In the genomic region with DNA sequence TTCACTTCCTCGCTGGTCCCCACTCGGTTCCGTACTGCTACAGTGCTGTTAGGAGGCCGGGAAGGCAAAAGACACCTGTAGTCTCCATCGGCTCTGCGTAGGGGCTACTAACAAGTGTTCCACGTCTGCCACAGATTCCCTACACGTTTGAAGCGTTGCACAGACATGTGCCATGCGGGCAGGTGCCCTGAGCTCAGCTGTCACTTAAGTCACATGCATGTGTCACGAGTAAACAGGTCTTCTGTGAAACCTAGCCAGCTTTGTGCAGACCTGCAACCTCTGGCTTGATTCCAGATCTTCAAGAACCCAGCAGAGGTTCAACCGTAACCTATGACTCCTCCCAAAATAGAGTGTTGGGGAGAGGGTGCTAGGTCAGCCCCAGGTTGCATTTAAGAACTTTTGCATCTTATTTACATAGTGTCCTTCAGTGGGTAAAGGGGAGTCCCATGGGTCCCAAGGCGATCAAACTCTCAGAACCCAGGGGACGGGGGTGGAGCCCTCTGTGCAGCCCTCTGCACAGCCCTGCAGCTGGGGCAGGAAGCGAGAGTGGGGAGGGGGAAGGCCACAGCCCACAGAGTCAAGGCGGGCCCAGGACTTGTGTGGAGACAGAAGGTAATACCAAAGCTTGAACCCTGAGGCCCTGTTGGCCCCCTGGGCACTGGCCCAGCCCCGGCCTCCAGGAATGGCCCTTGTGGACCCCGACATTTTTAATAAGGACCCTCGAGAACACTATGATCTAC, we compare ENCODE assay signal across 8 mouse cellular contexts. TPM values are rescaled to one million over a fixed set of nuclear protein-coding genes. Genes with fewer than 3 reads are reported as not detected.
A peak's percentile ranks its signal among the peaks of the same experiment; 100 is the strongest.
DNase-seq lines count a peak whose midpoint lies in the region; ATAC-seq and TF ChIP-seq lines count a peak whose summit lies in the region.

No protein-coding gene starts in this region.

- H3K4me1 ChIP-seq in limb, embryonic 10.5 days: peaks cover 27% of the 10 kb centered on the region
- peaks cover 28% of the 10 kb centered on the region for H3K4me1 ChIP-seq in midbrain, embryonic 10.5 days
- peaks cover 7% of the 10 kb centered on the region; the same call in 1 of the 2 replicates for H3K4me1 ChIP-seq in stomach, postnatal 0 days (replicated peaks; ENCODE audit: control insufficient read depth, insufficient read depth)

- peak overlapping the region; percentile 71 for H3K9ac ChIP-seq in stomach, postnatal 0 days (ENCODE audit: low read length)

- ATAC-seq in stomach, postnatal 0 days (ENCODE audit: low FRiP score, low TSS enrichment): peak; percentile 50

- H3K4me2 ChIP-seq in stomach, postnatal 0 days (replicated peaks; ENCODE audit: low read depth): peak overlapping the region; percentile 73

- H3K36me3 ChIP-seq in limb, embryonic 10.5 days: peaks cover 27% of the 10 kb centered on the region
- H3K36me3 ChIP-seq in midbrain, embryonic 10.5 days: peaks cover 27% of the 10 kb centered on the region
- H3K36me3 ChIP-seq in stomach, postnatal 0 days (ENCODE audit: control insufficient read depth, insufficient read depth, low read length): peaks cover 12% of the 10 kb centered on the region

- H3K9me3 ChIP-seq in limb, embryonic 10.5 days (replicated peaks): no peaks in the 10 kb centered on the region
- H3K9me3 ChIP-seq in midbrain, embryonic 10.5 days (replicated peaks): no peaks in the 10 kb centered on the region
- H3K9me3 ChIP-seq in stomach, postnatal 0 days (ENCODE audit: control insufficient read depth, low read length): no peaks in the 10 kb centered on the region

- peak overlapping the region; percentile 83 for H3K4me3 ChIP-seq in limb, embryonic 10.5 days
- peak overlapping the region; percentile 88 for H3K4me3 ChIP-seq in midbrain, embryonic 10.5 days
- peak overlapping the region; percentile 52 for H3K4me3 ChIP-seq in stomach, postnatal 0 days (ENCODE audit: low read depth, low read length)

- WGBS in limb, embryonic 10.5 days: 16% methylated on average over 19 of the region's 19 CpGs
- WGBS in midbrain, embryonic 10.5 days: 17% methylated on average over 19 of the region's 19 CpGs
- WGBS in stomach, postnatal 0 days: 11% methylated on average over 19 of the region's 19 CpGs

- no peak for TF ChIP-seq EP300 in stomach, postnatal 0 days (optimal IDR thresholded peaks at IDR 0.05)

- H3K27me3 ChIP-seq in limb, embryonic 10.5 days (ENCODE audit: low read depth, poor library complexity, severe bottlenecking): no peaks in the 10 kb centered on the region
- H3K27me3 ChIP-seq in midbrain, embryonic 10.5 days (ENCODE audit: low read depth, poor library complexity, severe bottlenecking): no peaks in the 10 kb centered on the region
- no peaks in the 10 kb centered on the region for H3K27me3 ChIP-seq in stomach, postnatal 0 days (ENCODE audit: control insufficient read depth, insufficient read depth, low read length)

- TF ChIP-seq CTCF in stomach, postnatal 0 days (IDR thresholded peaks at IDR 0.05; ENCODE audit: low read depth): no peak

- DNase-seq in adrenal gland, postnatal 10 days: peak; percentile 30
- DNase-seq in adrenal gland, postnatal 25 days: no peak
- peak; percentile 46 for DNase-seq in MEL-GATA-1-ER (ENCODE audit: extremely low read depth, low read depth)
- peak; percentile 26 to 53 for DNase-seq in heart, adult 9 months (ENCODE audit: low spot score in 2 of 2)
- no peak for DNase-seq in limb, embryonic 10.5 days (ENCODE audit: low spot score)
- DNase-seq in midbrain, embryonic 10.5 days (ENCODE audit: low spot score): no peak
- DNase-seq in stomach, postnatal 0 days (ENCODE audit: low spot score): peak; percentile 27
- DNase-seq in right cerebral cortex, postnatal 4 days: no peak

- peak overlapping the region; percentile 88 for H3K27ac ChIP-seq in limb, embryonic 10.5 days
- H3K27ac ChIP-seq in midbrain, embryonic 10.5 days (replicated peaks): peak overlapping the region; percentile 84
- H3K27ac ChIP-seq in stomach, postnatal 0 days (replicated peaks): peak overlapping the region; percentile 88

RNA-seq across cellular contexts. Expression of gene Map4k1, which starts 0.6 kb away (rescaled TPM):
- 1 to 10 TPM; 3.3 to 4.9 TPM for total RNA-seq in adrenal gland, postnatal 10 days (2021)
- total RNA-seq in adrenal gland, postnatal 25 days (2021): 1.1 and 1.4 TPM in 2 replicates
- polyA plus RNA-seq in limb, embryonic 10.5 days (2016; fragmentation: Nextera tagmentation; extraction: Ambion mirVana): 18.9 and 19.4 TPM in 2 replicates
- polyA plus RNA-seq in midbrain, embryonic 10.5 days (2016; fragmentation: Nextera tagmentation; extraction: Ambion mirVana): 7.9 and 11.4 TPM in 2 replicates
- 3.0 and 3.6 TPM in 2 replicates for polyA plus RNA-seq in stomach, postnatal 0 days (2015; fragmentation: Nextera tagmentation; extraction: Ambion mirVana)

RNA-seq across cellular contexts. Expression of gene Eif3k, which starts 0.8 kb away (rescaled TPM):
- 100 to 1,000 TPM; 240 to 250 TPM for total RNA-seq in adrenal gland, postnatal 10 days (2021)
- total RNA-seq in adrenal gland, postnatal 25 days (2021): 222 and 254 TPM in 2 replicates
- polyA plus RNA-seq in limb, embryonic 10.5 days (2016; fragmentation: Nextera tagmentation; extraction: Ambion mirVana): 446 and 467 TPM in 2 replicates
- polyA plus RNA-seq in midbrain, embryonic 10.5 days (2016; fragmentation: Nextera tagmentation; extraction: Ambion mirVana): 402 and 429 TPM in 2 replicates
- polyA plus RNA-seq in stomach, postnatal 0 days (2015; fragmentation: Nextera tagmentation; extraction: Ambion mirVana): 294 and 295 TPM in 2 replicates

RNA-seq across cellular contexts. Expression of gene Actn4, which starts 20.3 kb away (rescaled TPM):
- total RNA-seq in adrenal gland, postnatal 10 days (2021): 100 to 1,000 TPM; 236 to 261 TPM
- 204 and 206 TPM in 2 replicates for total RNA-seq in adrenal gland, postnatal 25 days (2021)
- 253 and 285 TPM in 2 replicates for polyA plus RNA-seq in limb, embryonic 10.5 days (2016; fragmentation: Nextera tagmentation; extraction: Ambion mirVana)
- 236 and 239 TPM in 2 replicates for polyA plus RNA-seq in midbrain, embryonic 10.5 days (2016; fragmentation: Nextera tagmentation; extraction: Ambion mirVana)
- 216 and 227 TPM in 2 replicates for polyA plus RNA-seq in stomach, postnatal 0 days (2015; fragmentation: Nextera tagmentation; extraction: Ambion mirVana)

Comparison
In these comparisons a context has a peak if more than half of its experiments do, and no peak if none do; other contexts are left out.
1. DNase-seq: peak in adrenal gland, postnatal 10 days (single experiment), MEL-GATA-1-ER (single experiment), heart, adult 9 months (2 of 2) and stomach, postnatal 0 days (single experiment); none in adrenal gland, postnatal 25 days (single experiment), limb, embryonic 10.5 days (single experiment), midbrain, embryonic 10.5 days (single experiment) and right cerebral cortex, postnatal 4 days (single experiment).
2. Peak in every context shown above with its lines, with median percentiles within 50 percentile points of each other: H3K27ac ChIP-seq and H3K4me3 ChIP-seq.